Mouse (Mus musculus): Measurements from ENCODE around the gene Pabpc1l. TPM values are rescaled to one million over a fixed set of nuclear protein-coding genes. Genes with fewer than 3 reads are reported as not detected.
"Not testable (repeated sequence)": the region's sequence is repeated elsewhere in the genome, so short reads cannot be mapped to it uniquely, and the experiment has no call there.

Gene Pabpc1l
- total RNA-seq, 2 experiments from 2014 or later = 0.77 to 0.91 TPM

DNA sequence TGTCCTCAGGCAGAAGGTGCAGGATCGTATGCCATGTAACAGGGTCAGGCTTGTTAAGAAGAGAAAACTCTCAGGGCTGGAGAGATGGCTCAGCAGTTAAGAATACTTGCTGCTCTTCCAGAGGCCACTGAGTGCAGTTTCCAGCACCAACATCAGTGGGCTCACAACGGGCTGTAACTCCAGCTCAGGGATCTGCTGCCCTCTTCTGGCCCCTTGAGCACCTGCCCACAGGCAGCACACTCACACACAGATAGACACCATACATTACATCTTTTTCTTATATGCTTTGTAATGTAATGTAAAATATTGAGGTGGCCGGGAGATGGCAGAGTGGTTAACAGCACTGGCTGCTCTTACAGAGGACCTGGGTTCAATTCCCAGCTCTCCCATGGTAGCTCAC lies 7.7 kb downstream of the Pabpc1l start:
- intact Hi-C loops (cut with DNase I) = no loop called here
- no peak for DNase-seq

DNA sequence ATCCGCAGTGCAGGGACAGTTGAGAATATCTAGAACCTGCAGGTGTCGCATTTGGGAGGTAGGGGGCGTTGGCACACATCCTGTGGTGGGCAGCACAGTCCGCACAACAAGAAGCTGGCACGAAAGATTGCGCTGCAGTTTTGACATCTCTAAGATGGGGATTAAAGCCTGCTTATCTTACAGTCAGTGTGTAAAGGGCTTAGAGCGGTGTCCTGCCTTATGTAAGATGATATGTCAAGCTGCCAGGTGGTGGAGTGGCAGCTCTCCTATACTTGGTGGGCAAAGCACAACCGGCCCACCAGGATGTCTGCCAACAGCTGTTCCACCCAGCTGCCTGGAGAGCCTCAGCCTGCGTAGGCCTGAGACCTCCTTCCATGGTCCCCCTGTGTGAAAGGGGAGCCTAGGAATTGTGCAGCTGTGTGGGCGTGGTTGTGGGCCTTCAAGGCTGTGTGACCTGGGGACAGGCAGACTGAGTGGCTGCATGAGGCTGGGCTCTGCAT lies 11.3 kb downstream of the Pabpc1l start:
- DNase-seq = no peak
- intact Hi-C loops (cut with DNase I) = no loop called here

DNA sequence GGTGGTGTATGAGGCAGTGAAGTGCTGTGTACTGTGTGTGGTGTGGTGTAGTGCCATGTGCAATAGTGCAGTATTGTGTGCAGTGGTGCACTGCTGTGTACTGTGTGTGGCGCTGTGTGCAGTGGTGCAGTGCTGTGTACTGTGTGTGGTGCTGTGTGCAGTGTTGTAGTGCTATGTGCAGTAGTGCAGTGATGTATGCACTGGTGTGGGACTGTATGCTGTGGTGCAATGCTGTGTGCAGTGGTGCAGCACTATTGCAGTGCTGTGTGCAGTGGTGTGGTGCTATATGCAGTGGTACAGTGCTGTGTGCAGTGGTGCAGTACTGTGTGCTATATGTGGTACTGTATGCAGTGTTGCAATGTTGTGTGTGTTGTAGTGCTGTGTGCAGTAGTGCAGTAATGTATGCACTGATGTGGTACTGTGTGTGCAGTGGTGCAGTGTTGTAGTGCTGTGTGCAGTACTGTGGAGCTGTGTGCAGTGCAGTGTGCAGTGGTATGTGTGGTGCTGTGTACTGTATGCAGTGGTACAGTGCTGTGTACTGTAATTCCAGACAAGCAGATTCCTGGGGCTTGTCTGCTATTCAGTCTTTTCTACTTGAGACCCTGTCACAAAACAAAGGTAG lies 13.3 kb downstream of the Pabpc1l start:
- intact Hi-C loops (cut with DNase I) = no loop called here
- no peak for DNase-seq

DNA sequence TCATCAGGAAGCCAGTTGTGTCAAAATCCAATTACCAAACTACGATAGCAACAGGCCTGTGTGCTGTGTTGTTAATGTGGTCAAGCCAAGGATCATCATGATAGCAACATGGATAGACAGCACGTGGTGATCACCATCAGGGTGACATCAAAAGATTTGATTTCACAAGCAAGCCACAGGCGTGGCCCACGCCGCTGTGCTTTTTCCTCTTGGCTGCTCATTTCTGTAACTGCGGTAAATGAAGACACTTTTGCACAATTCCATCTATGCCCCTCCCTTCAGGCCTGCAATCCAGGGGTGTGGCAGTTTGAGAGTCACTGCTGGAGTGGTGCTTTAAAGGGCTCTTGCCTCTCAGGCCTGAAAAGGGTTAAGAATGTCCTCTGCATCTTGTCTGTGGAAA lies 15.7 kb downstream of the Pabpc1l start:
- DNase-seq = no peak
- intact Hi-C loops (cut with DNase I) = no loop called here

DNA sequence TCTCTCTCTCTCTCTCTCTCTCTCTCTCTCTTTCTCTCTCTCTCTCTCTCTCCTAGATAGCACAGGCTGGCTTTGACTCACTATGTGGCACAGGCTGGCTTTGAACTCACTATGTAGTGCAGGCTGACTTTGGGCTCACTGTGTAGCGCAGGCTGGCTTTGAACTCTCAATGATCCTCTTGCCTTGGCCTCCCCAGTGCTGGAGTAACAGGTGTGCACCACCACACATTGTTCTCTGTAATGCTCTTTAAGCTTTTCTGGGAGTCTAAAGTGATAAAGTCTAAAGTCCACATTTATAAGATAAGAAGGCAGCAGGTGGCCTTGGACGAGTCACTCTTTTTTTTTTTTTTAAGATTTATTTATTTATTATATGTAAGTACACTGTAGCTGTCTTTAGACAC lies 16.3 kb downstream of the Pabpc1l start:
- intact Hi-C loops (cut with DNase I) = no loop called here
- DNase-seq = no peak

DNA sequence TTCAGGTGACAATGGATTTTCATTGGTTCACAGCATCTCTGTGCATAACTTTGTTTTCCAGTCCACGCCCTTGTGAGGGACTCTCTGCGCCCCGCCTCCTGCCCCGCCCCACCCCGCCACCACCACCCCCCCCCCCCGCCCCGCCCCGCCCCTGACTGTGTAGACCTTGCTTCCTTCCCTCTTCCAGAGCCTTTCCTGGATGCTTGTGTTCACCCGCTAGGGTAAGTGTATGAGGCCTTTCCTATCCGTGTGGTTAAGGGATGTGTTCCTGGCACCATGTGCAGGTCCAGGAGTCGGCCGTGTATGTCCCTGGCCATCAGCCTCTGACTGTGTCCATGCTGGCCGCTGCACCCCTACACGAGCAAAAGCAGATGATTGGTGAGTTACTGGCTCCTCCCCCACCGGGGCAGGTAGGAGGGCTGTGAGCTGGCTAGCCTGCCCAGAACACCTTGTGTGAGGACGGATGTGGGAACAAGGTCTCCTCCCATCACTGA lies 22.0 kb downstream of the Pabpc1l start:
- intact Hi-C loops (cut with DNase I) = no loop called here
- no peak for DNase-seq

DNA sequence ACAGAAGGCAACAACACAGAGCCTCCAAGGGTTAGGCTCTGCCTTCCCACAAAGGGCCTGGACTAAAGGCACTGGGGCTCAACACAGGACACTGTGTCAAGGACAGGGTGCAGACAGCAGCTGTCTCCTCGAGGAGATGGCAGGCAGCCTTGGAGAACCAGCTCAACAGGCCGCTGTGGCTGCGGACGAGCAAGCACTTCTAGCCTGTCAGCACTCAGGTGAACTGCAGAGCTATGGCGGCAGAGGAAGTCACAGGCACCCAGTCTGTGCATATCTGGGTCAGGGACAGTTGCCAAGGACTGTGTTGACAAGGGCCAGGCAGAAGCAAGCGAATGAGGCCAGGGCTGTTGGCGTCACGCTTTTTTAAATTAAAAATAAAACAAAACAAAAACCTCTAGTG lies 28.5 kb downstream of the Pabpc1l start:
- DNase-seq = peak; percentile 85
- intact Hi-C loops (cut with DNase I) = loop anchor here (5.0 kb wide), 1 partner anchor 56 kb away; no protein-coding TSS in a partner anchor

DNA sequence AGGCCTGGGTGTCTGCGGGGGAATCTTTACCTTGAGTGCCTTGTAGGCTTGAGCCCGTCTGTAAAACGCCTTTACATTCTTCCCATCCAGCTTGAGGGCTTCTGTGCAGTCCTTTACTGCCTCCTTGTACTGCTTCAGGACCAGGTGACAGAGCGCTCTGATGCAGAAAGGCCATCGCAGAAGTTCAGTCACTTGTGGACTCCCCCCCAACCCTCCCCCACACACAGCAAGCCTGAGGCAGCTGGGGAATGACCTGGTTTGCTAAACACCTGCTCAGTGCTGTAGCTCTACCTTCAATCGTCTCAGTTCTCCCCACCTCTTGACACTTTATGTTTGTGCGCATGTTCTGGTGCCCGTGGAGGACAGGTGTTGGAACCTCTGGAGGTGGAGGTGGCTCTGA lies 29.4 kb downstream of the Pabpc1l start:
- DNase-seq = no peak
- intact Hi-C loops (cut with DNase I) = loop anchor here (5.0 kb wide), 1 partner anchor 57 kb away; no protein-coding TSS in a partner anchor

DNA sequence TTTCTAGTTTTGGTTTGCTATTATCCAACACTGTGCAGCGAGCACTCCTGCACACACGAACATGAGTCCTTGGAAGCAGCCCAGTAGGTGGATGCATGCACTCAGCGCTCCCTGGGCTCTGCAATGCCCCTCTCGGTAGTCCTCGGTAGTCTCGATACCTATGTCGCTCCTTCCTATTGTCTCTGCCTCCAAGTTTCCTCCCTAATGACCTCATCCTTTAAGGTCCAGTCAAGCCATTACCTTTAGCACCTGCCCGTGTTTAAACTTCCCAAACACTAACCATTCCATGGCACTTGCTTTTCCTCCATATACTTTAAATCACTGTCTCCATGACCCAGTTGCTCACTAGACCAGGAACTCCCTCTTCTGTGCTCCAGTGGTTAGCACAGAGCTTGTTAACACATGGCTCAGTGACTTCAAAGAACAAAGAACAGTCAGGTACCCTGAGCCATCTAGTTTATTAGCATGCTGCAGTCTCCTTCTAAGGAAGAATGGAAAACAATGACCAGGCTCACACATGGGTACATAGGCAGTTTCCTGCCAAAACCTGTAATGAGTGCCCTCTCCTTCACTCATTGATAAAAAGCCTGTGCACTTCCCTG lies 34.5 kb downstream of the Pabpc1l start:
- DNase-seq = no peak
- intact Hi-C loops (cut with DNase I) = no loop called here

DNA sequence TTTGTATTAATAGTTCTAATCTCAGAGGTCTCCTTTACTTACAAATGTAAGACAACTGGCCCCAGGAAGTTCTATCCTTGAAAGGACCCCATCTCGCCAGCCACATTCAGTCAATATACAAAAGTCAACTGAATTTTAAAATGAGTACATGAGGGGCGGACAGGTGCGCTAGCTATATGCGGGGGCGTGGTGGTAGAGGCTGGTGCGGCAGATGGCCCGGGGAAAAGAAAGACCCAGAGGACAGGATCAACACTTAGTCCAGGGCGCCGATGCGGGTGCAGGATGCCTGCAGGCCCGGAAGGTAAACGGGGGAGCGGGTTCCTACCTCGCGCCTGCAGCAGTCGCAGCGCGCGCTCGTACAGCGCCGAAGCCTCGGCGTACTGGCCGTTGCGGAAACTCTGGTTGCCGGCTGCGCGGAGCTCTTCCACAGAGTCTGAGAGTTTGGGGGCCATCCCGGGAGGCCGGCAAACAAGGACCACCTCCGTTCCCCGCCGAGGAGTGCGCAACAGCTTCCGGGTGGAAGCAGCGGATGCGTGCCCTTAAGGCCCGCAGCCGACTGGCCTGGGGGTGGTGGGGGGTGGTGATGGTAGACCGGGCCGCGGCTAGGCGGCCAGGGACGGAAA lies 45.0 kb downstream of the Pabpc1l start, which contains the start of gene Stk4:
TSS of gene Stk4 (plus strand) at position 181 of the 623 bp plus-strand sequence.
- intact Hi-C loops (cut with DNase I) = no loop called here
- no peak for DNase-seq

DNA sequence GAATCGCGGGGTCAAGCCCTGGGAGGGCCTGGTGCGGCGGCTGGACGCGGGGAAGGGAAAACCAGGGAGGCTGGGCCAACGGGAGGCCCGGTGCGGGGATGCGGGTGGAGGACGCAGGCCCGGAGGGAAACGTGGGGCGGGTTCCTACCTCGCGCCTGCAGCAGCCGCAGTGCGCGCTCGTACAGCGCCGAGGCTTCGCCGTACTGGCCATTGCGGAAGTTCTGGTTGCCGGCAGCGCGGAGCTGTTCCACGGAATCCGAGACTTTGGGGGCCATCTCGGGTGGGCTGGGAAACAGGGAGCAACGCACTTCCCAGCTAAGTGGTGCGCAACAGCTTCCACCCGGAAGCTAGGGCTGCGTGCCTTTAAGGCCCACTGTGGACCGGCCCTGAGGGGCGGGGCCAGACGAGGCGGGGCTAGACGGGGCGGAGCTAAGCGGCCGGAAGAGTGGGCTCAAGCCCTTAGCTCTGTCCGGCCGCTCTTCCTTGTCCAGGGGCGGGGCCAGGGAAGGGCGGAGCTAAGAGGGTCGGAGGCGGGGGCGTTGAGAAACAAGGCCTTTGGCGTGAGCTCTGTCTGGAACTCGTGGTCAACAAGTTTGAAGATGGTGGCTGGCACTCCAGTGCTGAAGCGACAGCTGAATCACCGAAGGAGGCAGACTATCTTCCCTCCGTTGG lies 45.7 kb downstream of the Pabpc1l start, which contains the start of gene Tomm34:
TSS of gene Tomm34 (minus strand) at position 405 of the 672 bp plus-strand sequence.
- peak; percentile 97 for DNase-seq
- intact Hi-C loops (cut with DNase I) = no loop called here

DNA sequence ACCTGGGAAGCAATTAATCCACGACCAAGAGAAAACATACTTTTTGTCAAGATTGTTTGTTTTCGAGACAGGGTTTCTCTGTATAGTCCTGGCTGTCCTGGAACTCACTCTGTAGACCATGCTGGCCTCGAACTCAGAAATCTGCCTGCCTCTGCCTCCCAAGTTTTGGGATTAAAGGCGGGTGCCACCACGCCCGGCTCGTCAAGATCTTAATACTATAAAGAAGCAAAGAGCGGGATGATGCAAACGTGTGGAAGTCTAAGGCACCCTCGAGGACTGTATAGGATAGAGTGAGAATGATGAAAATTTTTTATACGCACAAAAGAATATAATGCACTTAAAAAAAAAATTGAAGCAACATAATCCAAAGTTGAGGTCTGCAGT lies 46.2 kb downstream of the Pabpc1l start:
- intact Hi-C loops (cut with DNase I); DNase-seq: not testable (repeated sequence)

DNA sequence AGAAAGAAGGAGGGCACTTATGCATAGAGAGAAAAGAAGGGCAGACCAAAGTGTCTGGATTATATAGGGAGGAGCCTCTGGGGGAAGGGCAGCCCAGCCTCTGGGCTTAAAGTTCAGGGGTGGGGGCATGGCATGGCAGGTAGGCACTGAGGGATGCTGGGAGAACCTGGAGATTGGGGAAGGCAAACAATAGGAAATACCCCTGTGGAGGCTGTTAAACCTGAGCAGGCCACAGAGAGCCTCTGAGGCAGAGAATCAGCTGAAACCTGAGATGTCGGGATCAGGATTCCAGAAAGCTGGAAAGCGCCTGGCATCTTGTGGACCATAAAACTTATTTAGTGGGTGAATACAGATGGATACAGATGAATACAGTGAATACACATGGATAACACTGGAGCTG lies 46.9 kb downstream of the Pabpc1l start:
- DNase-seq = no peak
- intact Hi-C loops (cut with DNase I) = no loop called here

DNA sequence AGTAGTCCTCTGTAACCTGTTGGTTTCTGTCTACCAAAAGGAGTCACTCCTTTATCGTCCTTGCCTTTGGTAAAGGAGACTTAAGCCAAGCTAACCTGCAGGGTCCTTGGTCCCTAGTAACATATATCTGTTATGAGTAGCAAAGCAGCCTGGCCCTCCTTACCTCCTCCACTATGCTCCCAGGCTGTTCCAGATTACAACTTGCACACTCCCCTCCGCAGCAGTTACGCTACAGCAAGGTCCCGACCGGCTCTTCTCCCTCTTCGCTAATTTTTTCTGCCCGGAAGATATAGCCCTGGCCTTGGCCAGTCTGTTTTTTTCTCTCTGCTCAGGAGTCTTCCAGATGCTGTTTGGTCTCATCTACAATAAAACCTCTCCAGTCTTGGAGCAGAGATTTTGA lies 47.9 kb downstream of the Pabpc1l start:
- DNase-seq = no peak
- intact Hi-C loops (cut with DNase I) = no loop called here

DNA sequence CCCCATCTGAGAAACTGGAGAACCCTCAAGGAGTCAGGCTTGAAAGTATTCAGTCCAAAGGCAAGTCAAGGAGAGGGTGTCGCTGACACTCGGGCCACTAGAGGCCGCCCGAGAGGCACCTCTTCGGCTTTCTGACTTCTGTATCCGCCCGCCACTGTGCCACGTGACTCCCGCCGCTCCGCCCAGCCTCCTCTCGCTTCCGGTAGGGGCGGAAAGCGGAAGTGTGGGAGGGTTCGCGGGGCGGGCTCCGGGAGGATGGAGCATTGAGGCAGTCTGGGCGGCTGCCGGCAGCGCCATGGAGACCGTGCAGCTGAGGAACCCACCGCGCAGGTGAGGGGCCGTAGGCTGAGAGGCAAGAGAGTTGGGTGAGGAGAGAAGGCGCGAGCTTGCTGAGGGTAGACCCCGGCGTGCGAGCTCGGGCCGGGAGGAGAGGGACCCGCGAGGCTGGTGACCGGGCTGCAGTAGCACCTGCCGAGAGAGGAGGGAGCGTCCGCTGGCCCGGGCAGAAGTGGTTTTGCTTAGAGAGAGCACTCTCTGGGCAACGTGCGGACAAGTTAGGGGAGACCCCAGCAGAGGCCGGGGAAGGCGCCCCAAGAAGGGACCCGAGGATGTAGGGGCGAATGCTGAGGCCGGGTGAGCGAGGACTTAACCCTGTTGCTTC lies 48.8 kb downstream of the Pabpc1l start:
- intact Hi-C loops (cut with DNase I) = no loop called here
- peak; percentile 98 to 99 for DNase-seq

DNA sequence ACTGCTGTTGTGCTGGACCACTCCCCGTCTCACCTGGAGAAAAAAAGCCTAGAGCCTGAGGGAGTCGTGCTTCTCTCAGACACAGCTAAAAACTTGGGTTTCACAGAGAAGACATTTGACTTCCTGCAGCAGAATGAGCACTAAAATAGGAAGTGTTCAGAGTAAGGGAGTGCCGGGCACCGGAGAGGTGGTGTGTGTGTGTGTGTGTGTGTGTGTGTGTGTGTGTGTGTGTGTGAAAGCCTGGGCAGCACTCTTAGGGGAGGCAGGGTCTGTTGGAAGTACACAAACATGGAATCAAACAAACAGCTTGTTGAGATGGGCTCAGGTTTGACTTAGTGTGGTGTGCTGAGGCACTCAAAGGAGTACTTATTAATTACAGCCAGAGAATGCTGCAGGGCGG lies 49.8 kb downstream of the Pabpc1l start:
- intact Hi-C loops (cut with DNase I) = no loop called here
- no peak for DNase-seq

DNA sequence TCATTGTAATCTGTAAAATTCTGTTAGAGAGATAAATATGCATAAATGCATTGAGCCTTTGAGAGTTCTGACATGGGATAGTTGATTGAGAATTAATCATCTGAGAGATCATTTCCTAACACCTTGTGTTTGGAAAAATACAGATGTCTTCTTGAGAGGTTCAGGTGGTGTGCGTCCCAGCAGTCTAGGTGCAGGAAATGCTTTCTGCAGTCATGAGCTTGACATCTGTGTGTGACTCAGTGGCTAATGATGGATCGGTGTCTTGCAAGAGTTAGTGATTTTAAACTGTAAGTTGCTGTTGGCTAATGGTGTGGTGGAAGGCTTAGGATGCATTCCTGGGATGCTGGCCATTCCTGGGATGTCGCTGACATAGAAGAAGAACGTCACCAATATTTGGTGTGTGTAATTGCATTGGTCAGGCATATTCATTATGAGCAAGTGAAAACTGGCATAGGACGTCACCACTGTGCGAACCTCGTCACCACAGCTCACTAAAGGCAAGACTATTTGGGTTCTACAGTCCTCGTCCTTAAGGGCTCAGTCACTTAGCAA lies 51.7 kb downstream of the Pabpc1l start:
- intact Hi-C loops (cut with DNase I) = no loop called here
- DNase-seq = no peak

DNA sequence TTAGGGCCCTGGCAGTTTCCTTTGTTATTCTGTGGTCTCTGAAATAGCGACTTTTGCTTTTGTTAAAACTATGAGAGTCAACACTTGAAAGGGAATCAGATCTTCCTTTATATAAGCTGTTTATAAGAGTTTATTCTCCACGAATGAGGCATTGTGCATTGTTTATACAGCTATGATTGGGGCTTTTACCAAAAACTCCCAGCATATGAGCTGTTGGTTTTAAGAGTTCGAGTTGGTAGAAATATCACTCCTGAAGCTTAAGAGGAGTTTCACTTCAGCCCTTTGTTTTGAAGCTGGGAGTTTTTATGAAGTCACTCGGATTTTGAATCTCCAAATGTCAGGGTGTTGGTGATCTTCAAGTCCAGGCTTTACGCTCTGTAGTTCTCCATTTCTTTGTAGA lies 52.6 kb downstream of the Pabpc1l start:
- intact Hi-C loops (cut with DNase I) = no loop called here
- DNase-seq = no peak

DNA sequence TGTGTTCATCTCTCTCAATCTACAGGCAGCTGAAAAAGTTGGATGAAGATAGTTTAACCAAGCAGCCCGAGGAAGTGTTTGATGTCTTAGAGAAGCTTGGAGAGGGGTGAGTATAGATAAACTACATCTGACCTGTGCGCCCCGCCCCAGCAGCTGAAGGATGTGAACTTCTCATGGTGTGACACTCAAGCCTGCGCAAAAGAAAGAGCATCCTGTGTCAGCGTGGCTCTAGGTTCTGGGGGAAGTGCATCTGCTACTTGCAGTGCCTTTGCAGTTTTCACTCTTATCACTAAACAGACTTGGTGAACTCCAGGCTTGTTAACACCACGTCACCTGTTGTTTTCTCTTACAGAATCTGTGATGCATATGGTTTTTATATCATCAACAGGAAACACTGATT lies 54.2 kb downstream of the Pabpc1l start:
- DNase-seq = no peak
- intact Hi-C loops (cut with DNase I) = no loop called here

DNA sequence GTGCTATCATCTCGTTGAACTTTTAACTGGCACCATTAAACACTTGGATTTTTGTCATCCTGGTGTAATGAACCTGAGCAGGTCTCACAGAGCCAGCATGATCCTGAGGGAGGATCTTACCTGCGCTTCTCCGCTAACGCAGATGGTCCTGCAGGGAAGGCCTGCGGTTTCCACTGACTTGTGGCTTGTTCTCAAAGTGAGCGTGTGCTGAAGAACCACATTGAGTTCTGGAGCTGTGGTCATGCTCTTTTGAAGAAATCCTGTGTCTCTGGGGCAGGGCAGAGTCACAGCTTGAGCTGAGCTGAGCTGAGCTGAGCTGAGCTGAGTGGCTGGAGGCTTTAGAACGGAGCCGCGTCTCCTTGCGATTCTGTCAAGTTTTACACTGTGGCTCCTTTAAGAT lies 56.3 kb downstream of the Pabpc1l start:
- intact Hi-C loops (cut with DNase I) = no loop called here
- DNase-seq = no peak

Data from heart, postnatal 10 days (tissue).